Mouse (Mus musculus): ENCODE results near the gene Sprr2j-ps.

DNA sequence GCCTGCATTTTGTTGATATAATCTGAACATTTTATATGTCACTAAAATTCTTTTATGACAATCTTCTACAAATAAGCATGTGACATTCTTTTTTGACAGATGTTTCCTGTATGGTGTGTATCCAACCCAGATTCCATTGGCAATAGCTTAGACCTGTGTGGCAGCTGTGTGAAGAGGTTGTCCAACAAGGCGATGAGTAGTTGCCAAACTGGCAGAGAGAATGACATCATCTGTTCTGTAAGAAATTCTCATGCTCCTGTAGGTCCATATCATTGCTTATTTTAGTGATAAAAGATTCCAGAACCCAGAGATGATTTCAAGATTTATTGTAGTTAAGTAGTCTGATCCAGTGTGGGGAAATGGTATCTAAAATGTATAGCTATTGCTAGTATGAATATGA is 48.7 kb downstream of the Sprr2j-ps start:
- TF ChIP-seq CTCF (IDR thresholded peaks at IDR 0.05; ENCODE audit: extremely low read depth, insufficient read depth, low read length), result no peak
- no peak for TF ChIP-seq POLR2A (IDR thresholded peaks at IDR 0.05; ENCODE audit: extremely low read depth, insufficient read depth, low read length)

Data from cortical plate, adult 2 months (tissue).